In the genomic region with DNA sequence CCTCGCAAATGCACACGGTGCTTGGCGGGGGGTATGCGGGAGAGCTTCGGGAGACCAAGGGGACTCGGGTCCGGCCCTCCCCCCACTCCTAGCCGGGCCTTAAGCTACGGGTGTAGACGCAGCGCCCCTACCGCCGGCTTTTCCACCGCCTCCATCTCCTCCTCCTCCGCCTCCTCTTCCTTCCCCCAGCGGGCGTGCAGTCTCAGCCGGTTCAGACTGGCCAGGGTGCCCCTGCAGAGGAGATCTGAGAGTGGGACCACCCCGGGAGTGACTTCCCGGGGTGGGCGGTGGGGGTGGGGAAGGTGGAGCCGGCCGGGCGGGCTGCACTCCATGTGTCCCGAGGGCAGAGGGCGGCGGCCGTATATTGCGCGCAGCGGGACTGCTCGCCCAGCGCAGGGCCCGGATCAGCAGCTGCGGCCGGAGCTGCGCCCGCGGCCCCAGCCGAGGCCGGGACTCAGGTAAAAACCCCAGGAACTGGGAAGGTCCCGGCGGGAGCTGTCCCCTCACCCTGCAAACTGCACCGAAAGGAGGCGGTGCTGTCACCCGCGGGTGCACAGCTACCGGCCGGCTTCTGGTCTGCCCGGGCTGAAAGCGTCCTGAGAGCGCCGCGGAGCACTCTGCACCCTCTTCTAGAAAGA, we compare ENCODE assay signal across 8 mouse cellular contexts. TPM values are rescaled to one million over a fixed set of nuclear protein-coding genes. Genes with fewer than 3 reads are reported as not detected.
DNase-seq lines count a peak whose midpoint lies in the region; ATAC-seq and TF ChIP-seq lines count a peak whose summit lies in the region.

Gene Slc16a9 (plus strand): TSS at position 180 of the 638 bp plus-strand sequence.

- H3K27ac ChIP-seq in cerebellum, adult 2 months (ENCODE audit: insufficient read depth, low read length) = no peak within 1 kb of the TSS
- H3K27ac ChIP-seq in forebrain, embryonic 16.5 days (ENCODE audit: low read length) = no peak within 1 kb of the TSS

- H3K9me3 ChIP-seq in forebrain, embryonic 16.5 days (ENCODE audit: control insufficient read depth, low read length) = no peaks in the 10 kb centered on the region

- no peaks in the 10 kb centered on the region for H3K36me3 ChIP-seq in forebrain, embryonic 16.5 days (ENCODE audit: control insufficient read depth, insufficient read depth)

- H3K4me2 ChIP-seq in forebrain, embryonic 16.5 days (ENCODE audit: low read length) = peak within 1 kb of the TSS; percentile 84

- DNase-seq in adrenal gland, adult (ENCODE audit: inconsistent age in 2 of 2, low spot score in 1 of 2) = peak; percentile 69 to 87
- peak; percentile 58 to 71 for DNase-seq in cerebellum, adult 2 months
- peak; percentile 27 to 28 for DNase-seq in layer of hippocampus, postnatal 14 days (ENCODE audit: low spot score in 2 of 2)
- peak; percentile 76 for DNase-seq in lung, postnatal 25 days (ENCODE audit: low spot score)
- DNase-seq in retina, embryonic 14.5 days (ENCODE audit: low spot score) = peak; percentile 75
- DNase-seq in T-cell, adult 2 months (ENCODE audit: low spot score) = no peak

- H3K4me1 ChIP-seq in cerebellum, adult 2 months (ENCODE audit: control insufficient read depth, insufficient read depth, low read length) = no peaks in the 10 kb centered on the region; the same call in 1 of the 2 replicates
- H3K4me1 ChIP-seq in forebrain, embryonic 16.5 days (replicated peaks; ENCODE audit: control insufficient read depth, insufficient read depth, low read length) = peaks cover 19% of the 10 kb centered on the region

- H3K9ac ChIP-seq in forebrain, embryonic 16.5 days (replicated peaks; ENCODE audit: low read depth, low read length) = peak within 1 kb of the TSS; percentile 66

- under 1% methylated on average over 54 of the region's 54 CpGs for WGBS in cerebellum, adult 2 months
- under 1% methylated on average over 54 of the region's 54 CpGs for WGBS in forebrain, embryonic 16.5 days

- peak within 1 kb of the TSS; percentile 65 for H3K4me3 ChIP-seq in cerebellum, adult 2 months (replicated peaks; ENCODE audit: insufficient read depth, low read depth, low read length)
- peak within 1 kb of the TSS; percentile 68 for H3K4me3 ChIP-seq in forebrain, embryonic 16.5 days (replicated peaks; ENCODE audit: low read length)

- no peak for TF ChIP-seq POLR2A in cerebellum, adult 2 months (IDR thresholded peaks at IDR 0.05; ENCODE audit: borderline replicate concordance, insufficient read depth, low read length)

- ATAC-seq in forebrain, embryonic 16.5 days = peak; percentile 95
- peak; percentile 67 to 79 for ATAC-seq in hematopoietic stem cell, adult 5-6 weeks (replicated peaks in 1 of 2; ENCODE audit: insufficient read depth in 1 of 2, low FRiP score in 2 of 2, low TSS enrichment in 1 of 2, low read depth in 1 of 2, poor library complexity in 2 of 2, severe bottlenecking in 2 of 2)

- peak; percentile 17; the same call in 1 of the 2 replicates for TF ChIP-seq CTCF in cerebellum, adult 2 months (IDR thresholded peaks at IDR 0.05; ENCODE audit: borderline replicate concordance, insufficient read depth, low read depth, low read length)

- H3K27me3 ChIP-seq in cerebellum, adult 2 months (ENCODE audit: control insufficient read depth, insufficient read depth, low read length) = no peaks in the 10 kb centered on the region
- H3K27me3 ChIP-seq in forebrain, embryonic 16.5 days (replicated peaks; ENCODE audit: control insufficient read depth, insufficient read depth, low read length) = peaks cover 30% of the 10 kb centered on the region

RNA-seq across cellular contexts. Expression of gene Slc16a9, which starts in this region (rescaled TPM):
- polyA plus RNA-seq in cerebellum, adult 2 months (2012; rRNA removed) = 3.7 and 4.5 TPM in 2 replicates
- 1.2 and 1.7 TPM in 2 replicates for polyA plus RNA-seq in forebrain, embryonic 16.5 days (2015; fragmentation: Nextera tagmentation; extraction: Ambion mirVana)
- 6.5 and 7.4 TPM in 2 replicates for total RNA-seq in hematopoietic stem cell, adult 5-6 weeks (2017)
- 1 to 10 TPM; 3.1 to 3.5 TPM for total RNA-seq in layer of hippocampus, postnatal 14 days (2021)
